Mouse (Mus musculus) ES-E14 (cell line): ENCODE results near the gene Dstn. TPM values are rescaled to one million over a fixed set of nuclear protein-coding genes. Genes with fewer than 3 reads are reported as not detected.

Experiments
- DNase-seq: peaks from one replicate; pipeline ENCODE4 v3.0.0-alpha.2; 2013; ENCODE audit warnings: low read depth, low spot score
- H3K27ac ChIP-seq: 2 replicates; pipeline ENCODE4 v1.5.1; 2012; ENCODE audit warnings: low read depth, mild to moderate bottlenecking, low read length, moderate library complexity, mixed read lengths; ENCODE audit not compliant: poor library complexity, insufficient read depth, severe bottlenecking
- H3K36me3 ChIP-seq: 2 replicates; pipeline ENCODE4 v1.6.1; 2012; ENCODE audit warnings: mild to moderate bottlenecking, low read length, moderate library complexity, mixed read lengths; ENCODE audit not compliant: control insufficient read depth, poor library complexity, insufficient read depth, severe bottlenecking
- H3K4me1 ChIP-seq, 2 experiments: fragments of 150-350 bp in 1 of 2; sonication (generic) in 1 of 2; 2 replicates each; pipeline ENCODE4 v1.6.1; 2012; ENCODE audit warnings: low read length in 2 of 2, mild to moderate bottlenecking in 1 of 2, mixed read lengths in 1 of 2; ENCODE audit not compliant: control insufficient read depth in 2 of 2, insufficient read depth in 2 of 2, poor library complexity in 1 of 2
- H3K4me3 ChIP-seq, 2 experiments: fragments of 150-350 bp in 1 of 2; sonication (generic) in 1 of 2; 2 replicates each; pipeline ENCODE4 v1.5.1; 2012; ENCODE audit warnings: low read length in 2 of 2, low read depth in 1 of 2, mild to moderate bottlenecking in 1 of 2, mixed read lengths in 1 of 2; ENCODE audit not compliant: insufficient read depth in 1 of 2, poor library complexity in 1 of 2, severe bottlenecking in 1 of 2
- H3K9ac ChIP-seq: 2 replicates; pipeline ENCODE4 v1.6.1; 2012; ENCODE audit warnings: low read depth, mild to moderate bottlenecking, low read length, mixed read lengths; ENCODE audit not compliant: poor library complexity, insufficient read depth, severe bottlenecking
- H3K9me3 ChIP-seq: fragments of 150-350 bp; sonication (generic); 2 replicates; pipeline ENCODE4 v1.6.1; 2012; ENCODE audit warnings: low read depth, mild to moderate bottlenecking, low read length; ENCODE audit not compliant: control insufficient read depth, insufficient read depth
- CHD2 ChIP-seq: IDR thresholded peaks from 2 replicates; pipeline ENCODE4 v1.6.1; 2014; ENCODE audit warnings: mild to moderate bottlenecking, low read depth, low read length, inconsistent platforms
- HCFC1 ChIP-seq: IDR thresholded peaks from 2 replicates; pipeline ENCODE4 v1.6.1; 2012; ENCODE audit warnings: low read length, inconsistent platforms, borderline replicate concordance; ENCODE audit not compliant: insufficient read depth
- MAFK ChIP-seq: IDR thresholded peaks from 2 replicates; pipeline ENCODE4 v1.6.1; 2014; ENCODE audit warnings: mild to moderate bottlenecking, low read depth, low read length, inconsistent platforms; ENCODE audit not compliant: insufficient read depth
- ZC3H11A ChIP-seq: IDR thresholded peaks from 2 replicates; pipeline ENCODE4 v1.6.1; 2012; ENCODE audit warnings: low read depth, mild to moderate bottlenecking, inconsistent platforms, low read length, borderline replicate concordance
- ZNF384 ChIP-seq: IDR thresholded peaks from 2 replicates; pipeline ENCODE4 v1.6.1; 2012; ENCODE audit warnings: low read depth, low read length, inconsistent platforms
- in situ Hi-C, 2 experiments: fragments of 600-800 bp; cut with MboI; formaldehyde crosslinking; loops; one replicate each; pipeline ENCODE4 v1.15.1; 2025; ENCODE audit warnings: low sequenced_read_pairs in 2 of 2, inconsistent platforms in 1 of 2; ENCODE audit not compliant: unreplicated experiment in 2 of 2
- total RNA-seq: library from RNA; depleted of rRNA; stranded (reverse); fragments of 300-350 nt; gene quantifications from 2 replicates; pipeline ENCODE4 v1.2.3, GENCODE M21; 2012

Gene Dstn
- total RNA-seq, 1 experiment, result 391 TPM

DNA sequence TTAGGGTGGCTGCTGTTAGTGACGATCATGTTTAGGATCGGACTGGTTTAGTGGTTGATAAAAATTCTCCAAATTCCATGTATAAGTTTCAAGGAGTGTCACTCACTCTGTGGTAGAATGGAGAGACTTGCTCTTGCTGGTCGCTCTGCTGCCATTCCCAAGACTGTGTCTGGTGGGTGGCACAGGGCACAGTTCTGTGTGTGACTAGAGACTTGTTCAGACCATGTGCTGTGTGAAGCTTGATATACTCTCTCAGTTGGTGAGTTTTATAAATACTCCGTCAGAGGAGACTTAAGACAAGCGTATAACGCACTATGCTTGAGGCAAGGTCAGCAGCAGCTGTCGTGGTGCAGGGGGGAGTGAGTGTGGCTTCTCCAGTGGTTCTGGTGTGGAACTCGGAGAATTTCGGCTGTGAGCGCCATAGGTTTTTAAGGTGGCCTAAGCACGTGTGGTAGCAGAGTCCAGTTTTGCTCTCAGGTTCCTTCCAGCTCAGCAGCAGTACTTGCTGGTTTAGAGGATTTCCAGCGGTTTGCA is 17.3 kb downstream of the Dstn start:
- in situ Hi-C loops, result no loop called here
- H3K27ac ChIP-seq, result no peak overlapping the region

DNA sequence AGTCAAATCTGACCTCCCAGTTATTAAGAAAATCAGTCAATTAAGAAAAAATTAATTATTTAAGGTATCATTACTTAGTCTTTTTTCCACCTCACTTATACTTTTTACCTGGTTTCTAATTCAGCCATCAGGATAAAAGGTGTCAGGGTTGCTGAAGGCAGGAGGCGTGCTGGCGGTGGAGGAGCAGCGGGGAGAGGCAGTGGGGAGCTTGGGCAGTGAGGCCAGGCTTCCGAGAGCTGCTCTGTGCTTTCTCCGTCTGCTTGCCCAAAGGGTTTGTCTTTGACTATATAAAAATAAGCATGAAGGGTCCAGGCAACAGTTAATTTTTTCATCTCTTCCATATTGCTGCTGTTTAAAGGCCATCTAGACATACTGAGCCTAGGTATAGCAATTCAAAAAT is 18.4 kb downstream of the Dstn start:
- in situ Hi-C loops, result no loop called here
- Histone ChIP-seq H3K9me3 (no peaks in the 10 kb centered on the region), H3K27ac (no peak overlapping the region), H3K4me3 (no peak overlapping the region), H3K4me1 (peaks cover 0 to 5% of the 10 kb centered on the region in 2 experiments; a peak in 1 of 4 replicates), H3K36me3 (peaks cover 6% of the 10 kb centered on the region; the same call in 1 of the 2 replicates), H3K9ac (no peak overlapping the region)
- no peak for TF ChIP-seq MAFK
- no peak for TF ChIP-seq CHD2
- TF ChIP-seq ZNF384, result no peak
- no peak for TF ChIP-seq ZC3H11A
- no peak for TF ChIP-seq HCFC1
- DNase-seq, result no peak

More for the DNA sequence above, 17.3 kb downstream of the Dstn start:
- no peaks in the 10 kb centered on the region for H3K9me3 ChIP-seq
- no peak overlapping the region for H3K4me3 ChIP-seq
- TF ChIP-seq ZNF384 (no peak), ZC3H11A (no peak), CHD2 (no peak), HCFC1 (no peak), MAFK (no peak)
- H3K36me3 ChIP-seq, result peaks cover 1% of the 10 kb centered on the region; the same call in 1 of the 2 replicates
- no peak overlapping the region for H3K9ac ChIP-seq
- peaks cover 0 to 5% of the 10 kb centered on the region in 2 experiments; a peak in 1 of 4 replicates for H3K4me1 ChIP-seq
- no peak for DNase-seq

DNA sequence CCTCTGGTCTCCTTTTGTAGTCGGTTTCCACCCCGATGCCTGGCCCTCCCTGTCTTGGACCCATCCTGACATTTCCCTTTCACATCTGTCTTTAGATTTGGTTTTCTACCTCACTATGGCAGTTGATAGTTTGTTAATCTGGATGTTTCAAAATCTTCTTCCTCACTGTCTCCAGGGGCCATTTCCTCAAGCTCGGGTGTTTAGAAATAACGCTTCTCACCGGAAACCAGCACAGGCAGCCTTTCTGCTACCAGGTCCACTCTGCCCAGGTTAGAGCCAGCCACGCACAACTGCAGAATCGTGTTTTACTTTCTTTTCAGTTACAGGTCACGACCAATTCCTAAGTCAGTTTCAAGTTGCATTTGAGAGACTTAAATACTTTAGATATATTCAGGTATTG is 19.3 kb downstream of the Dstn start:
- Histone ChIP-seq H3K4me3 (no peak overlapping the region), H3K4me1 (peaks cover 0 to 5% of the 10 kb centered on the region in 2 experiments; a peak in 1 of 4 replicates), H3K9ac (no peak overlapping the region), H3K36me3 (peaks cover 9% of the 10 kb centered on the region; the same call in 1 of the 2 replicates), H3K27ac (no peak overlapping the region), H3K9me3 (no peaks in the 10 kb centered on the region)
- in situ Hi-C loops, result no loop called here
- DNase-seq, result no peak
- TF ChIP-seq ZNF384 (no peak), HCFC1 (no peak), MAFK (no peak), ZC3H11A (no peak), CHD2 (no peak)

DNA sequence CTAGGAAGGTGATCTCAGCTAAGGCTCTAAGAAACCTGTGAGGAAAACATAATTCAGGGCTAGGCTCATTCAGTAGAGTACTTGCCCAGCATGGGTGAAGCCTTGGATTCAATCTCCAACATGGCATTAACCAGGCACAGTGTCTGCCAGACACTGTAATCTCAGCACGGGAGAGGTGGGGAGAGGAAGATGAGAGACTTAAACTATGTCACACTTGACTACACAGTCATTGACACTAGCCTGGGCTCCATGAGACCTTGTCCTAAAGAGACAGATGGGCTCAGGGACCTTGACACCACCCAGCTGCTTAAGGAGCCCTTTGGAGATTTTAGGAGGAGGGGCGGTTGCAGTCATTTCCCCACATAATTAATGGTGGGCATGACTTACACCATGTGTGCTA is 22.7 kb downstream of the Dstn start:
- Histone ChIP-seq H3K36me3 (peaks cover 27% of the 10 kb centered on the region), H3K4me3 (no peak overlapping the region), H3K9ac (no peak overlapping the region), H3K4me1 (peaks cover 0 to 4% of the 10 kb centered on the region in 2 experiments; a peak in 1 of 4 replicates), H3K9me3 (no peaks in the 10 kb centered on the region), H3K27ac (no peak overlapping the region)
- in situ Hi-C loops, result no loop called here
- no peak for TF ChIP-seq MAFK
- no peak for TF ChIP-seq HCFC1
- TF ChIP-seq ZC3H11A, result no peak
- TF ChIP-seq ZNF384, result no peak
- TF ChIP-seq CHD2, result no peak
- DNase-seq, result no peak
